Mouse (Mus musculus): ENCODE data around the gene Ddx17.

Gene Ddx17

GRCm38 (mm10) chr15:79517710-79518109 lies 28.8 kb downstream of the Ddx17 start:
- no peak for DNase-seq

GRCm38 (mm10) chr15:79516171-79517096 lies 30.1 kb downstream of the Ddx17 start, which contains the start of gene Kdelr3:
Kdelr3 (plus strand) TSS chr15:79516411.
- no peak for DNase-seq

GRCm38 (mm10) chr15:79513940-79514339 lies 32.6 kb downstream of the Ddx17 start:
- DNase-seq: no peak

GRCm38 (mm10) chr15:79511553-79512320 lies 34.8 kb downstream of the Ddx17 start:
- DNase-seq: no peak

GRCm38 (mm10) chr15:79510425-79510824 lies 36.1 kb downstream of the Ddx17 start:
- no peak for DNase-seq

GRCm38 (mm10) chr15:79509998-79510397 lies 36.5 kb downstream of the Ddx17 start:
- no peak for DNase-seq

GRCm38 (mm10) chr15:79507055-79507828 lies 39.3 kb downstream of the Ddx17 start:
- no peak for DNase-seq

- no peak for DNase-seq
Observed at GRCm38 (mm10) chr15:79506460-79506859, 40.1 kb downstream of the Ddx17 start.

- no peak for DNase-seq
Observed at GRCm38 (mm10) chr15:79505616-79506283, 40.8 kb downstream of the Ddx17 start.

GRCm38 (mm10) chr15:79504707-79505452 lies 41.7 kb downstream of the Ddx17 start, which contains the start of gene Kcnj4:
Kcnj4 (minus strand) TSS chr15:79505241.
- no peak for DNase-seq

- DNase-seq: no peak
Observed at GRCm38 (mm10) chr15:79503438-79503837, 43.1 kb downstream of the Ddx17 start.

GRCm38 (mm10) chr15:79502891-79503341 lies 43.6 kb downstream of the Ddx17 start:
- DNase-seq: no peak

- no peak for DNase-seq
Observed at GRCm38 (mm10) chr15:79500110-79500509, 46.4 kb downstream of the Ddx17 start.

GRCm38 (mm10) chr15:79493527-79493926 lies 53.0 kb downstream of the Ddx17 start:
- no peak for DNase-seq

GRCm38 (mm10) chr15:79489463-79489862 lies 57.1 kb downstream of the Ddx17 start:
- DNase-seq: no peak

- DNase-seq: no peak
Observed at GRCm38 (mm10) chr15:79481181-79481688, 65.3 kb downstream of the Ddx17 start.
